Mouse (Mus musculus) olfactory bulb, adult 2 months (tissue): ENCODE measurements around the gene Grifin.

ENCODE experiments used
- CTCF ChIP-seq: fragments of 200-500 bp; IDR thresholded peaks from 2 replicates; pipeline ENCODE4 v1.5.1; 2012; ENCODE audit warnings: low read depth, mild to moderate bottlenecking, low read length, moderate library complexity; ENCODE audit not compliant: insufficient read depth
- POLR2A ChIP-seq: fragments of 200-500 bp; IDR thresholded peaks from 2 replicates; pipeline ENCODE4 v1.6.1; 2012; ENCODE audit warnings: mild to moderate bottlenecking, low read depth, low read length, moderate library complexity; ENCODE audit not compliant: insufficient read depth

DNA sequence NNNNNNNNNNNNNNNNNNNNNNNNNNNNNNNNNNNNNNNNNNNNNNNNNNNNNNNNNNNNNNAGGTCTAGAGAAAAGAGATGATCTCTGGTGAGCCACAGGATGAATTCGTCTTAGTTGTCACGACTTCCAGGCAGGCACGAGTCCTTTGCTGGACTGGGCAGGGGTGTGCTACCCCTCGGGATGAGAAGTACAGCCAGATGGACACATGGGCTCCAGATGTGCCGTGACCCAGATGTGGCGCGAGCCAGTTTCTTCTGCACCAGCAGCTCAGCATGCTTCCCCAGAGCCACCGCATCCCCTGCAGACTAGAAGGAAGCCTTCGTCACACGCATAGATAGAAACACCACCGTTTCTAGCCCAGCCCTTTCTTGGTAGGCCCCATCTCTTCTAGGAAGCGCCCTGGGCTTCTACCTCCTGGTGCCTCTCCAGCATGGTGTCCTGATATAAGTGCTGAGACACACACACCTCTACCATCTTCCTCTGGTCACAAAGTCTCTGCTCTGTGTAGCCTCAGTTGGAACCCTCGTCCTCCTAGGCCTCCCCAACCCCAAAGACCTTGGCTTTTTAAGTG is 26.7 kb downstream of the Grifin start:
- TF ChIP-seq CTCF (no peak), POLR2A (no peak)
